Mouse (Mus musculus): ENCODE measurements around the gene Nod2. TPM values are rescaled to one million over a fixed set of nuclear protein-coding genes. Genes with fewer than 3 reads are reported as not detected.

Gene Nod2
- polyA plus RNA-seq, 1 experiment from 2014 or later: 0.12 TPM

DNA sequence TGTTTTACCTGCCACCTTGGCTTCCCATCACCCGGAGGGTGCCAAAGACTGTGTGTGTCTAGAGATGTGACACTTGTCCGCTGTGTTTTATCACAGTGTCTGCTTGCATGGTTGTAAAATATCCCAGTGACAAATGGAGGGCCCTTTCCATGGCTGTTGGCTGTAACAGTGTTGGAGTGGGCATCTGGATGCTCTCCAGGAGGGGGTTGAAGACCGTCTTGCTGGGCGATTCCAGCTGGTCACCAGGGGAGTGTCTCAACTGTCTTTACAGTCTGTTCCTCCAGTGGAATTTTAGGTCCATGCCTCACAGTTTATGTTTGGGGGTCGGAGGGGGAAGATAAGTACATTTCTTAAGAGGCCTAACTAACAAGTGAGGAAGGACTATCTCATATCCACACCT lies 26.2 kb upstream of the Nod2 start:
- no peak for ATAC-seq (ENCODE audit: low FRiP score)
- Histone ChIP-seq H3K9me3 (no peaks in the 10 kb centered on the region), H3K4me3 (no peak overlapping the region), H3K4me1 (replicated peaks) (0 out of 2 replicates have a peak, but pooled peaks cover 5% of the 10 kb centered on the region), H3K36me3 (no peaks in the 10 kb centered on the region), H3K4me2 (no peak overlapping the region), H3K9ac (no peak overlapping the region), H3K27me3 (peaks cover 35% of the 10 kb centered on the region), H3K27ac (no peak overlapping the region)
- WGBS: 64% methylated on average over 5 of the region's 5 CpGs

DNA sequence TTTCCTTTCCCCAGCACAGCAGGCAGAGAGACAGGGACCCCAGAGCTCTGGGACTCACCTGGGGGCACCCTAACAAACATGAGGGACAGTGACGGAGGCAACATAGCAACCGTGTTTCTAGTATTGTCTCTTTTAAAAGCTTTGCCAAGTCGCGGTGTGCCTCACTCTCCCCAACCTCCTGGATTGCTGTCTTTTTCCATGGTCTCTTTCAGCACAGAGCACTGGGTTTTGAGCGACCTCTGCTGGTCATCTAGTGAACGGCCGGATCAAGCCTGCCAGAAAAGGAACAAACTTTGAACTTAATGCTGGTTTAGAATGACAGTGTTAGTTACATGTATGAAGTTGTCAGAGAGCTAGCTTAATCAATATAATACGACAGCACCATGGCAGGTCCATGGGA lies 25.7 kb upstream of the Nod2 start:
- under 1% methylated on average over 8 of the region's 8 CpGs for WGBS
- ATAC-seq (ENCODE audit: low FRiP score): no peak
- Histone ChIP-seq H3K27ac (no peak overlapping the region), H3K4me3 (no peak overlapping the region), H3K36me3 (no peaks in the 10 kb centered on the region), H3K4me1 (replicated peaks) (0 out of 2 replicates have a peak, but pooled peaks cover 5% of the 10 kb centered on the region), H3K4me2 (no peak overlapping the region), H3K27me3 (peaks cover 39% of the 10 kb centered on the region), H3K9me3 (no peaks in the 10 kb centered on the region), H3K9ac (no peak overlapping the region)

DNA sequence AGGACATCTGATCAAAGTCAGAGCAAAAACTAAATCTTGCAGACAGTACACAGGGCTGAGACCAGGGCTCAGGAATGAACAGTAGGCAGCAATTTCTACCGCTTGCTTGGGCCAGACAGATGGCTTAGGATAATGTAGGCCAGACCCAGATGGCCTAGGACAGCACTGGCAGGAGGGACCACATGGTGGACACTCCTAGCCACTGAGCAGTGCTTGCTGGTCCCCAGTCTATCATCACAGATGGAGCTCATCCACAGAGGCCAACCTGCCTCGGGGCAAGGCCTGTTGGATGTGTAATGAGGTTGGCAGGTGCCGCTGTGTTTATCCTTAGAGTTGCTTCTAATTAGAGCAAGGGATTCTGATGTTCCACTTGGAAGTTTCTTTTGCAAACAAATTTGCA lies 23.8 kb upstream of the Nod2 start:
- WGBS: 69% methylated on average over 3 of the region's 3 CpGs
- H3K27ac ChIP-seq: no peak overlapping the region
- no peak overlapping the region for H3K4me3 ChIP-seq
- H3K4me1 ChIP-seq (replicated peaks): peaks cover 17% of the 10 kb centered on the region
- H3K9me3 ChIP-seq: no peaks in the 10 kb centered on the region
- no peak for ATAC-seq (ENCODE audit: low FRiP score)
- H3K9ac ChIP-seq: 0 out of 2 replicates have a peak overlapping the region, but pooled peaks have one; percentile 24
- H3K27me3 ChIP-seq: peaks cover 43% of the 10 kb centered on the region
- H3K36me3 ChIP-seq: no peaks in the 10 kb centered on the region
- no peak overlapping the region for H3K4me2 ChIP-seq

DNA sequence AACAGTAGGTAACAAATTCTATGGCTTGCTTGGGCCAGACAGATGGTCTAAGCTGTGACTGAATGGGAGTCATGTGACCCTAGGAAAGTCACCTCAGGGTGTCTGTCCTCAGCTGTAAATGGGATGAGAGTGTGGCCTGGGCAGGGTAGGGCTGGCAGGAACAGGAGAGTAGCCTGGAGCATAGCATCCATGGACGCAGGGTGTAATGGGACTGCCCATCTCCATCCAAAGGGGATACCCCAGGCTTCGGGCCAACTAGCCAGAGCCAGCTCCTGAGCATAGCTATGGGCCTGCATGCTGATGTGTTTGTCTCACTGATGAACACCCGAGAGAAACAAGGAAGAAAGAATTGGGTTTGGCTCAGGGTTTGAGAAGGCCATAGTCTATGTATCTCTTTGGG lies 22.8 kb upstream of the Nod2 start:
- no peak overlapping the region for H3K9ac ChIP-seq
- no peak overlapping the region for H3K4me2 ChIP-seq
- no peaks in the 10 kb centered on the region for H3K36me3 ChIP-seq
- H3K4me1 ChIP-seq (replicated peaks): peaks cover 23% of the 10 kb centered on the region
- no peaks in the 10 kb centered on the region for H3K9me3 ChIP-seq
- peaks cover 52% of the 10 kb centered on the region for H3K27me3 ChIP-seq
- H3K4me3 ChIP-seq: no peak overlapping the region
- ATAC-seq (ENCODE audit: low FRiP score): no peak
- no peak overlapping the region for H3K27ac ChIP-seq
- 78% methylated on average over 3 of the region's 3 CpGs for WGBS

DNA sequence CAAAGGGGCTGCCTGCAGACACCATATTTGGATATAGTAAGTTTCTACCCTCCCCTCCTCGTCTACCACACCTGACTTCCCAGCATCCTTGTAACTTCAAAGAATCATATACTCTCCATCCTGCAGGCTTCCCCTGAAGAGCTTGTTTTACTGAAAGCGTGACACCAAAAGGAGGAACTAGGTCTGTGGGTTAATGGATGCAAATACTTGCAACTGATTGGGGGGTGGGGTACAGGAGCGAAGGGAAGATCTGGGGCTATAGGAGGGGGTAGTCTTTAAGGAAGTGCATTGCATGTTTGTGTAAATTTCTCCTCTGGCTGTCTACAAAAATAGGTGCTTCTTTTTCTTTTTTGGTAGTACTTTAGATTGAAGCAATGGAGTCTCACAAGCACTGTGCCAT lies 20.7 kb upstream of the Nod2 start:
- Histone ChIP-seq H3K9ac (no peak overlapping the region), H3K4me2 (no peak overlapping the region), H3K27me3 (peaks cover 46% of the 10 kb centered on the region), H3K9me3 (no peaks in the 10 kb centered on the region), H3K27ac (no peak overlapping the region), H3K4me3 (no peak overlapping the region), H3K4me1 (replicated peaks) (peaks cover 20% of the 10 kb centered on the region), H3K36me3 (no peaks in the 10 kb centered on the region)
- 77% methylated on average over 3 of the region's 3 CpGs for WGBS
- ATAC-seq (ENCODE audit: low FRiP score): no peak

DNA sequence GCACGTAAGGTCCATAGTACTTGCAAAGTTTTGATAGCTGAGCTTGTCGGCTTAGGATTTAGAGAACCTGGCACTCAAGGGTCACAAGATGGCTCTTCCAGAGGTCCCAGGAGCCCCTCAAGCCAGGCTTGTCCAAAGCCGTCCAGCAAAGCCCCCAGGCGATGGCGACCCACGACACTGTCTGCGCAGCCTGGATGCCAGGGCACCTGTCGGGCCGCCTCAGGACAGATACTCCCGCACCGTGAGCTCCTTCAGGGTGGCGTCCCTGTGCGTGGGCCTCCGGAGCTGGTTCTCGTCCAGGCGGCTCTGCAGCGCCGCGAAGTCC lies 20.2 kb upstream of the Nod2 start:
- no peak; the same call in 1 of the 2 replicates for ATAC-seq (ENCODE audit: low FRiP score)
- Histone ChIP-seq H3K36me3 (no peaks in the 10 kb centered on the region), H3K9ac (peak overlapping the region; percentile 82), H3K27me3 (peaks cover 44% of the 10 kb centered on the region), H3K4me3 (peak overlapping the region; percentile 53), H3K4me1 (replicated peaks) (peaks cover 20% of the 10 kb centered on the region), H3K9me3 (no peaks in the 10 kb centered on the region), H3K4me2 (peak overlapping the region; percentile 84), H3K27ac (peak overlapping the region; percentile 86)
- 12% methylated on average over 19 of the region's 19 CpGs for WGBS

DNA sequence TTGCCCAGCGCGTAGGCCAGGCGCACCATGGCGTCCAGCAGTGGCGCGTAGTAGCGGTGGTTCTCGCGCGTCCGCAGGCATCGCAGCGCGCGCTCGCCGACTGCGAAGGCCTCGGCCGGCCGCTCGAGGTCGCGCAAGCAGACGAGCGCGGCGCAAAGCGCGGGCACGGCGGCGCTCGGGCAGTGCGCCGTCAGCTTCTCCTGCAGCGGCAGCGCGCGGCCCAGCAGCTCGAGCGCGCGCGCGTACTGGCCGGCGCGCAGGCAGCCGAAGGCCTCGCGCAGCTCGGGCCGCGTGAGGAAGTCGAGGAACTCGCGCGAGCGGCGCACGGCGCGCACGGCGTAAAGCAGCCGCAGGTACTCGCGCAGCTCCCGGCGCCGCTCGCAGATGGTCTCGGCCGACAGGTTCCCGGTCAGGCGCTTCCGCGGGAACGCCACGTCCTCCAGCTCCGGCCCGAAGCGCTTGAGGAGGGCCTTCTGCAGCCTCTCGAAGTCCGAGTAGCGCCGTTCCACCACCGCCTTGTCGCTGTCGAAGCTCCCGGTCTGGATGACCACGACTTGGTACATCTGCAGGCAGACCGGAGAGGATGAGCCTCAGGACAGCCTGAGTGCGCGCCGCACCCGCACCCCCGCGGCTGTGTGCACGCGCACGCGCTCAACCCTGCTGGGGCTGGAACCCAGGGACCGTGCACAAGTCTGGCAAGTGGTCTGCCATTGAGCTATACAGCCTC lies 19.7 kb upstream of the Nod2 start:
- peak; percentile 85 for ATAC-seq (ENCODE audit: low FRiP score)
- Histone ChIP-seq H3K4me2 (peak overlapping the region; percentile 84), H3K27ac (peak overlapping the region; percentile 86), H3K27me3 (peaks cover 39% of the 10 kb centered on the region), H3K4me1 (replicated peaks) (peaks cover 20% of the 10 kb centered on the region), H3K4me3 (peak overlapping the region; percentile 53), H3K9ac (peak overlapping the region; percentile 82), H3K9me3 (no peaks in the 10 kb centered on the region), H3K36me3 (no peaks in the 10 kb centered on the region)
- WGBS: under 1% methylated on average over 105 of the region's 105 CpGs

DNA sequence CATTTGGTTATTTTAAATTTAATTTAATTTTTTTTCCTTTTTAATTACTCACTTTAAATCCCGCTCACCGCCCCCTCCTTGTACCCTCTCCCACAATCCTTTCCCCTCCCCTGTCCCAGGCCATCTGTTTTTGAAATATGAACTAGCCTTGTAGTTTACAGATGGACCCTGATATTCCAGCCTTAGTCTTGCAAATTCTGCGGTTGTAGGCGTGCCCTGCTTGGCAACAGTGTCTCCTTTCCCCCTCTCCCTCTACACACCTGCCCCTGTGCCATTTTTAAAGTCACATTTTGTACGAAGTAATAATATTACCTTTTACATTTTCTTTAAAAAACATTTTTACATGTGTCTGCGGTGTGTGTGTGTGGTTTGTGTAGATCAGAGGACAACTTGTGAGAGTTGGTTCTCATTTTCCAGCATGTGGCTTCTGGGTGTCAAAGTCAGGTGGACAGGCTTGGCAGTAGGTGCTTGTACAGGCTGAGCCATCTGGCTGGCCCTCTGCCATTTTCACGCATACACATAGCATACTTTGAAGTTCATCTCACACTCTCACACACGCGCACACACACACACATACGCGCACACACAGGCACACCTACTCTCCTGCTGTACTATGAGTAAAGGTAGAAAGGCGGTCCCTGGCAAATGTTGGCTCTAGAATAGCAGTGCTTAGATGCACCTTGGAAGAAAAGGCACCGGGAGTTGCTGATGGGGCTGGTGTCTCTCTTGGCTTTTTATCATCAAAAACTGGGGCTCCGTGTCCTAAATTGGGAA lies 18.9 kb upstream of the Nod2 start:
- Histone ChIP-seq H3K27me3 (peaks cover 35% of the 10 kb centered on the region), H3K27ac (peak overlapping the region; percentile 86; the same call in 1 of the 2 replicates), H3K36me3 (no peaks in the 10 kb centered on the region), H3K4me1 (replicated peaks) (peaks cover 20% of the 10 kb centered on the region), H3K9me3 (no peaks in the 10 kb centered on the region), H3K4me2 (peak overlapping the region; percentile 84), H3K9ac (peak overlapping the region; percentile 82), H3K4me3 (peak overlapping the region; percentile 53)
- 0 out of 2 replicates have a peak, but pooled peaks have one; percentile 4 for ATAC-seq (ENCODE audit: low FRiP score)
- WGBS: 63% methylated on average over 14 of the region's 14 CpGs

DNA sequence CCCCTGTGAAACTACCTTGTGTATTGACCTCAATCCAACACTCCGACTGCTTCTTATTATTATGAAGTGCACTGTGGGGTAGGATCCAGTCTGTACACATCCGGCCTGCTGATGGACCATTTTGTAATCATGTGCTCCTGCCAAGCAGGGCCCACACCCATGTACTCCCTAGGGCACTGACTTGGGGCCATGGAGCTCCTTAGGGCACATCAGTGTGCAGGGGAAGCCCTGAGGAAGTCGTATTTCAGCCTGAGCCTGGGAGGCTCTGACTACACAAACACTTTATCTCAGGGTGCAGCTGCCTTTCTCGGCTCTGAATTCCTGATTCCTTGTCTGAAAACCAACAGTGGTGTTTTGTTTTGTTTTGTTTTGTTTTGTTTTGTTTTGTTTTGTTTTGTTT lies 16.9 kb upstream of the Nod2 start:
- Histone ChIP-seq H3K4me1 (replicated peaks) (peaks cover 20% of the 10 kb centered on the region), H3K9ac (no peak overlapping the region), H3K27ac (no peak overlapping the region), H3K27me3 (peaks cover 33% of the 10 kb centered on the region), H3K36me3 (no peaks in the 10 kb centered on the region), H3K9me3 (no peaks in the 10 kb centered on the region), H3K4me3 (no peak overlapping the region), H3K4me2 (no peak overlapping the region)
- ATAC-seq (ENCODE audit: low FRiP score): no peak
- 78% methylated on average over 4 of the region's 4 CpGs for WGBS

DNA sequence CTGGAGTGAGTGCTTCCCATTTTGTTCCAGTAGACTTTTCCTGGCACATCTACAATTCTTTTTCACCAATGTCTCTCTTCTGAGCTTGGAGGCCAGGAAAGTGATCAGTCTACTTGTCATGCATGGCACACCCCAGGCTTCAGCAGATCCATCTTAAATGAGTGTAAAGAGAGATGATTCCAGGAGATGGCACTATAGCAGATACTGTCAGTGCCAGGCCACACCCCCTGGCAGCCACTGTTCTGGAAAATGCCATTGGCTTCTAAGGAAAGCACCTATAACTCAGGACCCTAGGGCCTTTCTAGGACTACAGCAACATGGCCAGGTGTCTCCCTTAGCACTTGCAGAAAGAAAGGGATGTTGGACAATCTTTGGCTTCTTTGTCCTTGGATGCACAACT lies 16.0 kb upstream of the Nod2 start:
- no peak for ATAC-seq (ENCODE audit: low FRiP score)
- H3K4me3 ChIP-seq: no peak overlapping the region
- no peak overlapping the region for H3K27ac ChIP-seq
- peaks cover 20% of the 10 kb centered on the region for H3K4me1 ChIP-seq (replicated peaks)
- no peaks in the 10 kb centered on the region for H3K9me3 ChIP-seq
- no peak overlapping the region for H3K9ac ChIP-seq
- no peak overlapping the region for H3K4me2 ChIP-seq
- H3K27me3 ChIP-seq: peaks cover 24% of the 10 kb centered on the region
- no peaks in the 10 kb centered on the region for H3K36me3 ChIP-seq

DNA sequence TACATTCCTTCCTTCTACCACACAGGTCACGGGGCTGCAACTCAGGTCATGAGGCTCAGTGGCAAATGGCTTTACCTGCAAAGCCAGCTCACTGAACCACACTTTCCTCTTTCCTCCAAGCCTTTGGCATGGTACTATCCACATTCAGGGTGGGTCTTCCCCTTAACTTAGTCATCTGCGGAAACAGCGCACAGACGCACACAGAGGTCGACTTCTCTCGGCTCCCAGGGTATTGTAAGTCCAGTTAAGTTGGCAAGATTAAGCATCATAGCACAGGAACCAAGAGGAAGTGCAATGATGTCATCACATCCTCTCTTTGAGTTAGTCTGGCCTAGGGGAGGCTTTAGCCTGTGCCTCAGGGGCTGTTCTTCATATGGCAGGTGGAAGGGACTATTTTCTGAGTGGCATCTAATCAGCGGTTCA lies 13.8 kb upstream of the Nod2 start:
- Histone ChIP-seq H3K4me1 (replicated peaks) (peaks cover 11% of the 10 kb centered on the region; the same call in 1 of the 2 replicates), H3K9me3 (no peaks in the 10 kb centered on the region), H3K4me2 (no peak overlapping the region), H3K9ac (no peak overlapping the region), H3K27me3 (peaks cover 17% of the 10 kb centered on the region), H3K27ac (no peak overlapping the region), H3K36me3 (no peaks in the 10 kb centered on the region), H3K4me3 (no peak overlapping the region)
- no peak for ATAC-seq (ENCODE audit: low FRiP score)
- WGBS: 90% methylated on average over 7 of the region's 7 CpGs

DNA sequence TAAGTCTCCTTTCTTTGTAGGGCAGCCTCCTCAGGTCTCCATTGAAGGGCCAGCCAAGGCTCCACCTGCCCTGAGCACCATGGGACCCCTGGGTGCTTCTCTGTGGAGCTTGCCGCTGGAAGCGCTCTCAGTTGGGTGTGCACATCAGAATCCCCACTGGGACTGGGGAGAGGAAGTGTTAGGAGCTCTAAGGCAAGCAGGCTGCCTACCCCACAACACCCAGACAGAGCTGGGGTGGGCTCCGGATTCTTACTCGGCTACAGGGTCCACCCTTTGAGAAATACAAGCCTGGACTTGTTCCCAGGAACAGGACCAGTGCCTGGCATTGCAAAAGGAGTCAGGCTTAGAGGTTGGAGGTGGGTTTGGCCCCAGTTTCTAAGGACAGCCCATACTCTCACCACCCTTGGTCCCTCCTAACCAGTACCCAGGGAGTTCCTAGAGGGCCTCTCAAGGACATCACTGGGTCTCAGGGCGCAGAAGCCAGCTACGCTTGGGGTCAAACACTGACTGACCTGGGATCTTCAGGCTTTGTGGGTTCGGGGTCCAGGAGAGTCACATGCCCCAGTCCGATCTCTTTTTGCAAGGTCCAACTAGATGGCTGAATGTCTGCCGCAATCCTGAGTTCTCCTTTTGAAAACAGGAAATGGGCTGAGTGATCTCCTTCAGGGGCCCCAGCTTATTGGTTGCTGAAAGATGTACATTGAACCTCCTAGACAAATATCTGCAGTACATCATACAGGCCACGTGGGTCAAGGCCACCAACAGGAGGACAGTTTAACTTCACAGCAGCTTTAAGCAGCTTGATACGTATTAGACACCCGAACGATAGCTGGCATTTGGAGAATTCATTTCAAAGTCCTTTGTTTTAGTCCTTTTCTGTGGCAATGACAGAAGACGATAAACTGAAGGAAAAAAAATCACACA lies 11.4 kb upstream of the Nod2 start, which contains the start of gene Snx20:
Snx20 (minus strand) TSS at position 655 of the 924 bp plus-strand sequence.
- Histone ChIP-seq H3K9me3 (no peaks in the 10 kb centered on the region), H3K4me2 (no peak within 1 kb of the TSS), H3K4me3 (no peak within 1 kb of the TSS), H3K4me1 (replicated peaks) (0 out of 2 replicates have a peak, but pooled peaks cover 6% of the 10 kb centered on the region), H3K36me3 (no peaks in the 10 kb centered on the region), H3K27me3 (peaks cover 3% of the 10 kb centered on the region; the same call in 1 of the 2 replicates), H3K9ac (no peak within 1 kb of the TSS), H3K27ac (no peak within 1 kb of the TSS)
- ATAC-seq (ENCODE audit: low FRiP score): no peak
- 85% methylated on average over 14 of the region's 14 CpGs for WGBS
